Mouse (Mus musculus): Measurements from ENCODE around the gene Edem3. TPM values are rescaled to one million over a fixed set of nuclear protein-coding genes. Genes with fewer than 3 reads are reported as not detected.

Edem3 gene
- total RNA-seq, 2 experiments from 2014 or later: 21.8 to 26.2 TPM

- no peak for DNase-seq
- intact Hi-C loops (cut with DNase I; ENCODE audit: low total_unique reads): no loop called here
Measured at GRCm38 (mm10) chr1:151851051-151851848, 96.1 kb downstream of the Edem3 start.

GRCm38 (mm10) chr1:151851976-151852375, 96.8 kb downstream of the Edem3 start:
- DNase-seq: no peak
- intact Hi-C loops (cut with DNase I; ENCODE audit: low total_unique reads): no loop called here

- intact Hi-C loops (cut with DNase I; ENCODE audit: low total_unique reads): no loop called here
Measured at GRCm38 (mm10) chr1:151855561-151855960, 100.4 kb downstream of the Edem3 start.

GRCm38 (mm10) chr1:151858474-151858873, 103.3 kb downstream of the Edem3 start:
- no peak for DNase-seq
- intact Hi-C loops (cut with DNase I; ENCODE audit: low total_unique reads): no loop called here

More at GRCm38 (mm10) chr1:151855561-151855960, 100.4 kb downstream of the Edem3 start:
- DNase-seq: no peak

GRCm38 (mm10) chr1:151861334-151861995, 106.3 kb downstream of the Edem3 start:
- intact Hi-C loops (cut with DNase I; ENCODE audit: low total_unique reads): no loop called here

GRCm38 (mm10) chr1:151862109-151862508, 106.9 kb downstream of the Edem3 start:
- DNase-seq: no peak
- intact Hi-C loops (cut with DNase I; ENCODE audit: low total_unique reads): no loop called here

More at GRCm38 (mm10) chr1:151861334-151861995, 106.3 kb downstream of the Edem3 start:
- DNase-seq: no peak

- intact Hi-C loops (cut with DNase I; ENCODE audit: low total_unique reads): no loop called here
- DNase-seq: no peak
Measured at GRCm38 (mm10) chr1:151863135-151863796, 108.1 kb downstream of the Edem3 start.

- intact Hi-C loops (cut with DNase I; ENCODE audit: low total_unique reads): no loop called here
- peak; percentile 34 for DNase-seq
Measured at GRCm38 (mm10) chr1:151863797-151864147, 108.6 kb downstream of the Edem3 start.

- no peak for DNase-seq
Measured at GRCm38 (mm10) chr1:151864326-151864725, 109.2 kb downstream of the Edem3 start.

More at GRCm38 (mm10) chr1:151864326-151864725, 109.2 kb downstream of the Edem3 start:
- intact Hi-C loops (cut with DNase I; ENCODE audit: low total_unique reads): no loop called here

Other genes starting within 250 kb of the Edem3 start
- gene Fam129a, start 184.2 kb upstream of the Edem3 start, total RNA-seq (2021): 10 to 100 TPM; 25.0 to 29.4 TPM

All from gastrocnemius, postnatal 14 days (tissue).